Mouse (Mus musculus) embryo, embryonic 10.5 days (tissue): ENCODE data around the gene BC048403.

Experiments used
- DNase-seq: peaks from one replicate; pipeline ENCODE4 v3.0.0-alpha.2; 2015; ENCODE audit warnings: low spot score

BC048403 gene

DNA sequence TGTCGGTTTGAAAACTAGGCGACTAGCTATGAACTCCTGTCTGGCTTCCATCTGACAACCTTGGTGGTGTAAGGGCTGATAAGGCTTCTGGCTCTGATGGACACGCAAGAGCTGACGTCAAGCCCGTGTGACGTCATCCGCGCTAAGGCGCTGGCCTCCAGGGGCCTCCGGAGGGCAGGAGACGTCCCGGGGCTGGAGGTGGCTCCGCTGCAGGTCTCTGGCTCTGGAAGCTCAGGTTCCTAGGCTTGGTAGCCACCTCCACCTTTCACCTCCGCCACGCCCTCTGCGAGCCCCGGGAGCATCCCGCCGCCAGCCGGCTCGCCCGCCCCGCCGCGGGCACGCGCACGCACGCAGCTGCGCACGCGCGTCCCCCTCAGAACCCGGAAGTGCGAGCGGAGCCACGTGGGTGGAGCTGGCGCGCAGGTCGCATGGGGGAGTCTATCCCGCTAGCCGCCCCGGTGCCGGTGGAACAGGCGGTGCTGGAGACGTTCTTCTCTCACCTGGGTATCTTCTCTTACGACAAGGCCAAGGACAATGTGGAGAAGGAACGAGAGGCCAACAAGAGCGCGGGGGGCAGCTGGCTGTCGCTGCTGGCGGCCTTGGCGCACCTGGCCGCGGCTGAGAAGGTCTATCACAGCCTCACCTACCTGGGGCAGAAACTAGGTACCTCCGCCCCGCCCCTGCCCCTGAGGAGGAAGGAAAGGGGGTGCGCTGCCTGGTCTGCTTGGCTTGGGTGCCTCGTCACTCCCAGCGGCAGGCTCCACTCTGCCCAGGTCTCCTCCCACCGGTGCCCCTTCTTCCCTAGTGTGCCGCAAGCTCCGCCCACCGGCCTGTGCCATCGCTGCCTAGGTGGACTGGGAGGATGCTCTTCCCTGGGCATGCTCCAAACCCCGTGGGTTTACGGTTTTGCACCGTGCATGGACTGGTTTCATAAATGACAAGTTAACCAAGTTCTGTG lies at the start of gene BC048403:
Gene BC048403, plus strand, starts transcription at position 390 of the 958 bp plus-strand sequence.
- peak; percentile 87 for DNase-seq

DNA sequence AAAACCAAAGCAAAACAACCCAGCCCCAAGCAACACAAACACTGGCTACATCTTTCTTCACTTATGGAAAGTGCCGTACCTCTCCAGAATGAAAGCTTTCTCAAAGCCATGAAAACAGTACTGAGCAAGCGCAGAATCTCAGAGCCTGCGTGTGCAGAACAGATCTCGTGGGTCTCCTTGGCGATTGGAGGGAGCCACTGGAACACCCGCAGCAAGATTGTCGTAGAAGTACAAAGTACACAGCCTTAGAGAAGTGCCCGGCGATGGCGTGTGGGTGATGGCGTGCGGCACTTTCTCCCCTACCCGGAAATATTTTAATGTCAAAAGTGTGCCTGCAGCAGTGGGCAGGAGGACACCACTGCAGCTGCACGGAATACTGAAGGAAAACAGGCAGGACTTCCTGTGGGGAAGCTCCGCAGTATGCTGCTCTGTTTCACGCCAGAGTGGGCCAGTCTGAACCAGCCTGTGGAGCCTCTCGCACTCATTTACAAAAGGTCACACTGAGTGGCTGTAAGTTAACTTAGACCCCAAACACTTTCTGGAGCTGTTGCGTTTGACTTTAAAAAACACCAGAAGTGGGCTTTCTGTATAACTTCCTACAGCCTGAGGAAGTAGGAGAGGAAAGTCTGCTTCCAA lies 46.7 kb upstream of the BC048403 start:
- DNase-seq, result peak; percentile 14

GRCm38 (mm10) chr10:121694567-121694966 lies 45.2 kb upstream of the BC048403 start:
- DNase-seq, result peak; percentile 13

DNA sequence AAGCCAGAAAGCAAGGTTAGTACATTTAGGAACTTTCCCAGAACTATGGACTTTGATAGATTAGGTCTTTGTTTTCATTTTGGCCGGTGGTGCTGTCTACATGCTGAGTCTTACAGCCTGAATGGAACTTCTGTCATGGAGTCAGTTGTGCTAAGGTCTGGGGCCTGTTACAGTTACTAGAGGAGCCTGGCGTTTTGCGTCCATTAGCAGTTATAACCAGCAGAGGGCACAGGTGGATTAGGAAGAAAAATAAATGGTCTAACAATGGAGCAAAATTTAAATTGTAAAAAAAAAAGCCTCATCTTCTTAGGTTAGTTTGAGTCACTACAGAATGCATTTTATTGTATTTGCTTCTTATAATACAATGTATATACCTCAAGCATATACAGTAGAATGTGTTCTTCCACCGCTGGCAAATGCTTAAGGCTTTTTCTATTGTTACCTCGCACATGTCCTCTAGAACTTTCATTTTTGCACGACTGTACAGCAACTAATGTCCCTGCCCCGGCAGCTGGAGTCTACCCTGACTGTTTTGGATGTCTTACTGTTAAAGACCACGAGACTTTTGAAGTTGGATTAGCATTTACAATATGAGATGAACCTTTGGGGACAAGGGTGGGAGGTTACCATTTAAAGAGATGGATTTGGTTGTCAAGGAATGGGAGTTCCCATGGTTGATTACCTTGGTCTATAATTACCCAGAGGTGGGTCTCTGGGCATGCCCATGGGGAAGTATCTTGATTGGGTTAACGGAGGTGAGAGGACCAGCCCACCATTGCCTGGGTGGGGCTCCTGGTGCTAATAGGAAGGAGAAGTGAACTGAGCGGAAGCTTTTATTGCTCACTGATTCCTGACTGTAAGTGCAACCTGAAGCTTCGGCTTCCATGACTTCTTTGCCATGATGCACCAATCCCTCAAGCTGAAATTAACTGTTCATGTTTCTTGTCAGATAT lies 38.2 kb upstream of the BC048403 start:
- peak; percentile 72 for DNase-seq

DNA sequence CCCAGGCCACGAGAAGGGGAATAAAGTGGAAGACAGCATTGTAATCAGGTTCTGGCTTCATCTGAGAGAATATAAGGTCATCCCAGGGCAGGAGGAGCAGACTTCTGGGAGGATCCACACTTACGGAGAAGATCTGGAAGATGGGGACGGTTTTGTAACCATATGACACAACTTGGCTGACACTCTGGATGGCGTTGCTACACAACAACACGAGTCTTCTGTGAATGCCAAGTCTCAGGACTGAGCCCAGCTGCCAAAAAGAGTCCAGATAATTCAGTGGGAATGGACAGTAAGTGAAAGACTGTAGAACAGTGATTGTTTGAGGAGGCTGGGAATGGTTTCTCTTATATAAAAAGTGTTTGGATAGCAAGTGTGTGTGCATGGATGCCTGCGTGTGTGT lies 36.1 kb upstream of the BC048403 start:
- no peak for DNase-seq

GRCm38 (mm10) chr10:121704871-121705270 lies 34.9 kb upstream of the BC048403 start:
- no peak for DNase-seq

- DNase-seq, result no peak
Observed at GRCm38 (mm10) chr10:121705399-121706163, 34.2 kb upstream of the BC048403 start.

GRCm38 (mm10) chr10:121716862-121717261 lies 22.9 kb upstream of the BC048403 start:
- no peak for DNase-seq

DNA sequence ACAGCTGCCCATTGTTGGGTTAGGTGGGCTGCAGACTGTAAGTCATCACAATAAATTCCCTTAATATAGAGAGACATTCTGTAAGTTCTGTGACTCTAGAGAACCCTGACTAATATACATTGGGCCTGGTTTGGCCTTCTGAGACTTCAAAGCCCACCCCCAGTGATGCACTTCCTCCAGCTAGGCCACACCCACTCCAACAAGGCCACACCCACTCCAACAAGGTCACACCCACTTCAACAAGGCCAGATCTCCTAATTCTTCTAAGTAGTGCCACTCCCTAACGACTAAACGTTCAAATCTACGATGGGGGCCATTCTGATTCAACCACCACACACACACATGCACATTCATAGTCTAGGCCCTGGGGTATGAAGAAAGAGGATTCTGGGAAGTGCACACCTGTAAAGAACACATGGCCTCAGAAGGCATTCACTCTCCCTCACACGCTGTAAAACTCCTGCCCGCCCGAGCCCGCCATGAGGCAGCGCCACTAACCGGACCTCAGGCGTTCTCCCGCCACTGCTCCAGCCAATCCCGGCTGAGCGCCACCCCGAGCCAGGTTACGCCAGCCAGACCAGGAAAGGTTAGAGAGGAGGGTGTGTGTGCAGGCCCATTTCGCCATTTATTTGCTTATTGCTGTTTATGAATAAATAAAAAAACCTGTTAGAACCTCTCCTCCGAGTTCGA lies 20.7 kb upstream of the BC048403 start:
- no peak for DNase-seq

- no peak for DNase-seq
Observed at GRCm38 (mm10) chr10:121720701-121721100, 19.0 kb upstream of the BC048403 start.

DNA sequence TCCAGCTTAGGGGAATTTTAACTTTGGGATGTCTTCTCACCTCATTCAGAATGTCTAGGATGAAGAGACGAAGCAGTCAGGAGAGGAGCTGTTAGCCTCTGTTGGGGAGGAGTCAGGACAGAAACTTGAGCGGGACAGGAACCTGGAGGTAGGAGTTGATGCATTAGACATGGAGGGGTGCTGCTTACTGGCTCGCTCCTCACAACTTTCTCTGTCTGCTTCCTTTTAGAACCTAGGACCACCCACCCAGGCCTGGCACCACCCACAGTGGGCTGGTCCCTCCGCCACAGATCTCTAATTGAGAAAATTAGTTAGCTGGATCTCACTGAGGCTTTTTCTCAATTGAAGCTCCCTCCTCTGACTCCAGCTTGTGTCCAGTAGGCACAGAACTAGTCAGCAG lies 13.2 kb upstream of the BC048403 start:
- DNase-seq, result no peak

DNA sequence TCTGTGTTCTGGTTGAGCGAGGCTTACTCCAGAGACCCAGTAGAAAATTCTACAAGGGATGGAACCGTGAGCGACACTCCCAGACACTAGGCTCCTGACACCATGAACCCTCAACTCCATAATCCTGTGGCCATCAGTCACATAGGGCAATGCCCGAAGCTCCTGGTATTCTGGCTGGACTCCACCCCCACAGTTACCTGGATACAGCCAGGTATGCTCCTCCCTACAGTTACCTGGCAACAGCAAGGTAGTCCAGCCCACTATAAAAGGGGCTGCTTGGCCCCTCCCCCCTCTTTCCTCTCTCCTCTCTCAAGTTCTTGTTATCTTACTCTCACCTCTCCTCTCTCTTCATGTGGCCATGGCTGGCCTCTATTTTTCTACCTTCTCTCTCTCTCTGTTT lies 12.6 kb upstream of the BC048403 start:
- DNase-seq, result no peak

DNA sequence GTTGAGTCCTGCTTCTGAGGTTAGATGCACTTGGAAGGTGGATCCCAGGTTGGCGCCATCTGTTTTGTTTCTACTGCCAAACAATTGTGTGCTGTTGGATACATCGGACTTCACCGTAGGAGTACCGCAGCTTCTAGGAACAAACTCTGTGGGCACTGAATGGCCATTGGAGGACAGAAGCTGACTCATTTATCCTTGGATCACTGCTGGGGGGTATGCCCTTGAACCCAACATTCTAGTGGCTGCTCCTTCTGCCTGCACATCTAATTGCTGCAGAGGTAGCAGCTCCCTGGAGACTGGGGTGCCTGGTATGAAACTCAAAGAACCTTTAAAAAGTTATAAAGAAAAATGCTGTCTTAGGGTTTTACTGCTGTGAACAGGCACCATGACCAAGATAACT lies 11.5 kb upstream of the BC048403 start:
- no peak for DNase-seq

GRCm38 (mm10) chr10:121731048-121731725 lies 8.6 kb upstream of the BC048403 start:
- DNase-seq, result no peak

GRCm38 (mm10) chr10:121732542-121732941 lies 7.2 kb upstream of the BC048403 start:
- DNase-seq, result no peak

GRCm38 (mm10) chr10:121737256-121737655 lies 2.5 kb upstream of the BC048403 start:
- no peak for DNase-seq

GRCm38 (mm10) chr10:121742336-121742735 lies 2.6 kb downstream of the BC048403 start:
- DNase-seq, result peak; percentile 65

GRCm38 (mm10) chr10:121750175-121750574 lies 10.4 kb downstream of the BC048403 start:
- DNase-seq, result no peak

GRCm38 (mm10) chr10:121754237-121754636 lies 14.5 kb downstream of the BC048403 start:
- no peak for DNase-seq

DNA sequence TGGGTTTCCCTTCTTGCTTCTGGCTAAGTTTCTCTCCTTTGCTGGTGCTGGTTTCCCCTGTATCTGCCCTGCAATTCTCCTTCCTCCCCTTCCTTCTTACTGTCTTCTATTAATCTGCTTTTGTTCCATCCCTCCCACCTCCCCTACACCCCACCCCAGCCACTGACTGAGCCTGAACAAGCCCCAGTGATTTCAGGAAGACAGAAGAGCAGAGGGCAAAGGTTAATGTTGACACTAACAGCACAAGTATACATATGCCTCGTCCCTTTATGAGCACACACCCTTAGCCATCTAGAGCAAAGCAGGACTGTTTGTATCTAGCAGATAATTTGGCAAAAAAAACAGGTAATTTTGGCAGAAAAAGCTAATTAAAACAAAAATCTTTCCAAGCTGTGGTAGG lies 16.1 kb downstream of the BC048403 start:
- no peak for DNase-seq
